Mouse (Mus musculus) stomach, embryonic 14.5 days (tissue): ENCODE results near the gene Rpl9. TPM values are rescaled to one million over a fixed set of nuclear protein-coding genes. Genes with fewer than 3 reads are reported as not detected.
A peak's percentile ranks its signal among the peaks of the same experiment; 100 is the strongest.

ENCODE experiments used
- ATAC-seq: fragments of 200-750 bp; cut with Nextera tagmentation; 2 replicates; pipeline ENCODE4 v1.8.0; 2017; ENCODE audit warnings: low read depth, moderate TSS enrichment; ENCODE audit not compliant: insufficient number of reproducible peaks, insufficient read depth, low FRiP score
- H3K27ac ChIP-seq: fragments of 300-500 bp; sonication (generic); 2 replicates; pipeline ENCODE4 v1.5.1; 2014; ENCODE audit warnings: mild to moderate bottlenecking, low read length, moderate library complexity, mixed read lengths
- H3K27me3 ChIP-seq: fragments of 300-500 bp; sonication (generic); 2 replicates; pipeline ENCODE4 v1.6.1; 2014; ENCODE audit warnings: low read length, control low read depth, mixed read lengths; ENCODE audit not compliant: control insufficient read depth, insufficient read depth
- H3K36me3 ChIP-seq: fragments of 300-500 bp; sonication (generic); 2 replicates; pipeline ENCODE4 v1.6.1; 2014; ENCODE audit warnings: mild to moderate bottlenecking, control low read depth, low read length, moderate library complexity, mixed read lengths; ENCODE audit not compliant: control insufficient read depth, insufficient read depth
- H3K4me1 ChIP-seq: fragments of 300-500 bp; sonication (generic); 2 replicates; pipeline ENCODE4 v1.6.1; 2014; ENCODE audit warnings: low read length, control low read depth, mixed read lengths; ENCODE audit not compliant: control insufficient read depth, insufficient read depth
- H3K4me2 ChIP-seq: fragments of 300-500 bp; sonication (generic); replicated peaks from 2 replicates; pipeline ENCODE4 v1.6.1; 2014; ENCODE audit warnings: low read depth, low read length, control low read depth
- H3K4me3 ChIP-seq: fragments of 300-500 bp; sonication (generic); 2 replicates; pipeline ENCODE4 v1.5.1; 2014; ENCODE audit warnings: low read depth, low read length, control low read depth
- H3K9ac ChIP-seq: fragments of 300-500 bp; sonication (generic); replicated peaks from 2 replicates; pipeline ENCODE4 v1.6.1; 2014; ENCODE audit warnings: low read depth, mild to moderate bottlenecking, control low read depth, low read length, moderate library complexity, mixed read lengths
- H3K9me3 ChIP-seq: fragments of 300-500 bp; sonication (generic); 2 replicates; pipeline ENCODE4 v1.6.1; 2016; ENCODE audit warnings: low read depth, low read length, control low read depth; ENCODE audit not compliant: control insufficient read depth
- WGBS: fragments of 180-500 bp; shearing (Covaris S2); extraction: QIAGEN DNeasy Blood & Tissue Kit; methylation state at CpG from one replicate; pipeline ENCODE4 v1.1.7; 2014; 5-methylcytosine and 5-hydroxymethylcytosine counted together
- polyA plus RNA-seq: library from polyadenylated mRNA; unstranded; fragments of >200 nt; fragmentation: Nextera tagmentation; extraction: Ambion mirVana; gene quantifications from 2 replicates; pipeline ENCODE4 v1.2.1, GENCODE M21; 2014

Rpl9 gene
- polyA plus RNA-seq, 1 experiment from 2014 or later = 1,298 TPM

DNA sequence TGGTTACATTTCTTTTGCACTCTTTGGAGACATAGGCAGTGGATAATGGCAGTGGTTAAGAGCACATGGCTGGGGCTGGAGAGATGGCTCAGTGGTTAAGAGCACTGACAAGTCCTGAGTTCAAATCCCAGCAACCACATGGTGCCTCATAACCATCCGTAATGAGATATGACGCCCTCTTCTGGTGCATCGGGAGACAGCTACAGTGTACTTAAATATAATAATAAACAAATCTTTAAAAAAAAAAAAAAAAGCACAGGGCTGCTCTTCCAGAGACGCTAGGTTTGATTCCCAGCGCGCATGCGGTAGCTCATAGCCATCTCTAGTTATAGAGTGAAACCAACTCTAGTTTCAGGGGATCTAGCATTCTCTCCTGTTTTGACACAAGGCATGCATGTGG, 3.2 kb upstream of the Rpl9 start:
- H3K4me2 ChIP-seq = no peak overlapping the region
- peaks cover 8% of the 10 kb centered on the region; the same call in 1 of the 2 replicates for H3K4me1 ChIP-seq
- no peak overlapping the region for H3K4me3 ChIP-seq
- whole genome bisulfite sequencing = 91% methylated on average over 7 of the region's 7 CpGs
- H3K9me3 ChIP-seq = no peaks in the 10 kb centered on the region
- no peak overlapping the region for H3K27ac ChIP-seq
- H3K9ac ChIP-seq = no peak overlapping the region
- H3K36me3 ChIP-seq = peaks cover 23% of the 10 kb centered on the region
- ATAC-seq = no peak
- H3K27me3 ChIP-seq = no peaks in the 10 kb centered on the region

DNA sequence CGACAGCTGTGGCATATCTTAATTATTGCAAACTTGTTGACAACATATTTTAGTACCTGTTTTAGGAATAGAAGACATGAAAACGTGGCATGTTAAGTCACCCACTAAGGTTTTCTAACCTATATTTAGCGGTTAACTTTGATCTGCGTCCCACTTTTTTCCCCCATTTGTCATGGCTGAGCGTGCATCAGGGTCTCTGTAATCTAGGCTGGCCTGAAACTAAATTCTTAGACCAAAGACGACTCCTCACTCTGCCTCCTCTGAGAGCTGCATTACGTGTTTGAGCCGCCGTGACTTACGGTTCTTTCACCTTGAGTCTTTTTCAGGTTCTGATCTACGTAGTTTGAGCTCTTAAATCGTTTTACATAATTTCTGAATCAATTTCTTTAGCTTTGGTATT, 509 bp upstream of the Rpl9 start:
- no peaks in the 10 kb centered on the region for H3K9me3 ChIP-seq
- H3K36me3 ChIP-seq = peaks cover 39% of the 10 kb centered on the region
- no peaks in the 10 kb centered on the region for H3K27me3 ChIP-seq
- peak overlapping the region; percentile 66; the same call in 1 of the 2 replicates for H3K27ac ChIP-seq
- peak overlapping the region; percentile 59 for H3K4me2 ChIP-seq
- ATAC-seq = no peak
- peak overlapping the region; percentile 66 for H3K9ac ChIP-seq
- 2% methylated on average over 12 of the region's 12 CpGs for WGBS
- peak overlapping the region; percentile 99 for H3K4me3 ChIP-seq
- H3K4me1 ChIP-seq = peaks cover 8% of the 10 kb centered on the region; the same call in 1 of the 2 replicates

- no peak for ATAC-seq
- Histone ChIP-seq H3K4me1 (peaks cover 8% of the 10 kb centered on the region; the same call in 1 of the 2 replicates), H3K9ac (no peak overlapping the region), H3K27me3 (no peaks in the 10 kb centered on the region), H3K4me3 (no peak overlapping the region), H3K27ac (no peak overlapping the region), H3K9me3 (no peaks in the 10 kb centered on the region), H3K4me2 (no peak overlapping the region), H3K36me3 (peaks cover 30% of the 10 kb centered on the region)
- WGBS = 82% methylated on average over 6 of the region's 6 CpGs
These were observed 4.0 kb downstream of the Rpl9 start for GRCm38 (mm10) chr5:65387008-65387867.

GRCm38 (mm10) chr5:65385704-65386103, 5.5 kb downstream of the Rpl9 start:
- WGBS = 61% methylated on average over 2 of the region's 2 CpGs
- Histone ChIP-seq H3K4me2 (no peak overlapping the region), H3K9ac (no peak overlapping the region), H3K4me3 (no peak overlapping the region), H3K27ac (no peak overlapping the region), H3K36me3 (peaks cover 30% of the 10 kb centered on the region), H3K9me3 (no peaks in the 10 kb centered on the region), H3K27me3 (no peaks in the 10 kb centered on the region), H3K4me1 (peaks cover 8% of the 10 kb centered on the region; the same call in 1 of the 2 replicates)
- ATAC-seq = no peak

DNA sequence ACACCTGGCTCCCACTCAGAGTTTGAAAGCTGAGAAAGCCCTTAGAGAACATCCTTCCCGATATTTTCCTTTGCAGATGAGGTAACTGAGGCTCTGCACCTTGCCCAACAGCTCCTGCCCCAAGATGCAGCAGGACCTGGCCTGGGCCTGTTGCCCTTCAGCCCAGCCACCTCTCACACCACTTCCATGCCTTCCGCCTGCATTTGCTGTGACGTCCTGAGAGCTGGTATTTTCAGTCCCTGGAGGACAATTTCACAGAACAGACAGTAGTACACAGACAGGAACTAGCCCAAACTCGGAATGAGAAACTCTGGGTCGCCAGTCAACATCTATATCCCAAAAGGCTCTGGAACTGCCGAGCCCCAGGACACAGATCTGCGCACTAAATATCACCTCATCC, 16.5 kb downstream of the Rpl9 start:
- H3K36me3 ChIP-seq = no peaks in the 10 kb centered on the region
- 81% methylated on average over 7 of the region's 7 CpGs for WGBS
- no peak overlapping the region for H3K9ac ChIP-seq
- H3K4me3 ChIP-seq = no peak overlapping the region
- no peak overlapping the region for H3K4me2 ChIP-seq
- no peaks in the 10 kb centered on the region for H3K4me1 ChIP-seq
- H3K9me3 ChIP-seq = no peaks in the 10 kb centered on the region
- no peak overlapping the region for H3K27ac ChIP-seq
- no peaks in the 10 kb centered on the region for H3K27me3 ChIP-seq
- no peak for ATAC-seq

DNA sequence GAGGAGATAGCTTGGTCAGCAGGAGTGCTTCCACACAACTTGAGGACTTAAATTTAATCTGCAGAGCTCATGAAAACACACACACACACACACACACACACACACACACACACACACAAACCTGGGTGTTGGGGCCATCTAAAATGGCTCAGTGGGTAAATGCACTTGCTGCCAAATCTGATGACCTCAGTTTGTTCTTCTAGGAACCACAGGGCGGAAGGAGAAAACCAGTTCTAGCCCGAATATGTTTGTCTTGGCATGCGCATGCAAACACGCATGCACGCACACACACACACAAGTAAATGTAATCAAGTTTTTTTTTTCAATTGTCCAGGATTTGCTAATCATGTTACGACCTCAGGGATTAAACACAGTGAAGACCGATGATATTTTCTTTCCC, 19.7 kb downstream of the Rpl9 start:
- Histone ChIP-seq H3K4me2 (no peak overlapping the region), H3K9me3 (no peaks in the 10 kb centered on the region), H3K4me3 (no peak overlapping the region), H3K9ac (no peak overlapping the region), H3K27ac (no peak overlapping the region), H3K36me3 (no peaks in the 10 kb centered on the region), H3K27me3 (no peaks in the 10 kb centered on the region), H3K4me1 (no peaks in the 10 kb centered on the region)
- WGBS = 92% methylated on average over 7 of the region's 7 CpGs
- no peak for ATAC-seq

GRCm38 (mm10) chr5:65367837-65368236, 23.4 kb downstream of the Rpl9 start:
- WGBS = 65% methylated on average over 11 of the region's 11 CpGs
- Histone ChIP-seq H3K4me2 (no peak overlapping the region), H3K36me3 (no peaks in the 10 kb centered on the region), H3K4me3 (no peak overlapping the region), H3K9ac (no peak overlapping the region), H3K4me1 (no peaks in the 10 kb centered on the region), H3K27ac (no peak overlapping the region), H3K27me3 (no peaks in the 10 kb centered on the region), H3K9me3 (no peaks in the 10 kb centered on the region)
- ATAC-seq = no peak

DNA sequence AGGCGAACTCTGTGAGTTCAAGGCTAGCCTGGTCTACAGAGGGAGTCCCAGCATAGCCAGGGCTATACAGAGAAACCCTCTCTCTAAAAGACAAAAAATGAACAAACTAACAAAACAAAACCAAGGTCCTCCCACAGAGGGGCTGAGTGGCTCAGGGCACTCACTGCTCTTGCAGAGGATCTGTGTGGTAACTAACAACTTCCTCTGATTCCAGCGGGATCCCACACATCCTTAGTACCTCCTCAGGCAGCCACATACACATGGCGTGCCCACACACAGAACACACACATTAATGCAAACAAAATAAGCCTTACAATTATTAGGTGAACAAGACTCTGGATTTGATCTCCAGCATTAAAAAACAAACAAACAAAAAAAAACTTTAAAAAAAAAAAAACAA, 33.5 kb downstream of the Rpl9 start:
- no peak for ATAC-seq
- Histone ChIP-seq H3K27ac (no peak overlapping the region), H3K4me3 (no peak overlapping the region), H3K27me3 (no peaks in the 10 kb centered on the region), H3K9ac (no peak overlapping the region), H3K36me3 (no peaks in the 10 kb centered on the region), H3K9me3 (0 out of 2 replicates have a peak, but pooled peaks cover 3% of the 10 kb centered on the region), H3K4me2 (no peak overlapping the region), H3K4me1 (no peaks in the 10 kb centered on the region)
- 83% methylated on average over 3 of the region's 3 CpGs for WGBS
